Comparison of ENCODE assay signal across 12 mouse cellular contexts in genomic region chr1:191498271-191498955, GRCm38 (mm10).
A peak's percentile ranks its signal among the peaks of the same experiment; 100 is the strongest.
DNase-seq lines count a peak whose midpoint lies in the region; ATAC-seq and TF ChIP-seq lines count a peak whose summit lies in the region.
"Had no signal": no experiment of that assay in that cellular context is flagged by ENCODE, and none has a peak within 500 bp of the region (broad histone marks: within the 10 kb centered on the region; RNA-seq: fewer than 3 reads in every experiment).

No protein-coding gene starts in this region.

- no peaks in the 10 kb centered on the region for H3K27me3 ChIP-seq in heart, postnatal 0 days (ENCODE audit: control insufficient read depth, insufficient read depth, low read length)
- H3K27me3 ChIP-seq in hindbrain, embryonic 13.5 days: 0 out of 2 replicates have a peak, but pooled peaks cover 2% of the 10 kb centered on the region
- H3K27me3 ChIP-seq: hindbrain, embryonic 12.5 days; kidney, embryonic 15.5 days; limb, embryonic 15.5 days had no signal

- intact Hi-C loops in heart, postnatal 14 days (cut with DNase I): no loop called here

- ATAC-seq in heart, postnatal 0 days (ENCODE audit: insufficient read depth, low read depth): no peak
- peak; percentile 57 for ATAC-seq in activated CD4-positive, CD25-positive, alpha-beta regulatory T cell, adult 4 months
- ATAC-seq in hindbrain, embryonic 13.5 days (ENCODE audit: low FRiP score): no peak

- DNase-seq in heart, postnatal 0 days (ENCODE audit: low spot score): no peak
- no peak for DNase-seq in heart, postnatal 14 days
- DNase-seq in 3134 (ENCODE audit: extremely low read depth, insufficient read length, low spot score): peak; percentile 30
- peak; percentile 49 for DNase-seq in lung, postnatal 14 days
- DNase-seq in embryo, embryonic 9.5 days (ENCODE audit: extremely low spot score): no peak
- DNase-seq: right cerebral cortex, postnatal 4 days had no signal

- no peaks in the 10 kb centered on the region for H3K36me3 ChIP-seq in heart, postnatal 0 days (replicated peaks; ENCODE audit: control insufficient read depth, insufficient read depth, low read length)
- no peaks in the 10 kb centered on the region for H3K36me3 ChIP-seq in hindbrain, embryonic 13.5 days
- H3K36me3 ChIP-seq: hindbrain, embryonic 12.5 days; kidney, embryonic 15.5 days; limb, embryonic 15.5 days had no signal

- H3K4me1 ChIP-seq in heart, postnatal 0 days (ENCODE audit: control insufficient read depth, insufficient read depth): peaks cover 21% of the 10 kb centered on the region
- peaks cover 9% of the 10 kb centered on the region for H3K4me1 ChIP-seq in hindbrain, embryonic 13.5 days (replicated peaks)
- H3K4me1 ChIP-seq: limb, embryonic 15.5 days had no signal

- 0 out of 2 replicates have a peak overlapping the region, but pooled peaks have one; percentile 7 for H3K27ac ChIP-seq in heart, postnatal 0 days (ENCODE audit: low read depth)
- H3K27ac ChIP-seq in hindbrain, embryonic 13.5 days: no peak overlapping the region
- H3K27ac ChIP-seq: hindbrain, embryonic 12.5 days; kidney, embryonic 15.5 days; left cerebral cortex, adult 2 months; limb, embryonic 15.5 days had no signal

- no peak for TF ChIP-seq CTCF in heart, postnatal 0 days (IDR thresholded peaks at IDR 0.05; ENCODE audit: low read depth)

- no peaks in the 10 kb centered on the region for H3K9me3 ChIP-seq in heart, postnatal 0 days (replicated peaks; ENCODE audit: control insufficient read depth, low read length)
- H3K9me3 ChIP-seq in hindbrain, embryonic 13.5 days: no peaks in the 10 kb centered on the region
- H3K9me3 ChIP-seq: hindbrain, embryonic 12.5 days; kidney, embryonic 15.5 days; limb, embryonic 15.5 days had no signal

- H3K9ac ChIP-seq in heart, postnatal 0 days (replicated peaks; ENCODE audit: low read depth, low read length): no peak overlapping the region
- H3K9ac ChIP-seq in hindbrain, embryonic 13.5 days: no peak overlapping the region
- H3K9ac ChIP-seq: hindbrain, embryonic 12.5 days; kidney, embryonic 15.5 days; limb, embryonic 15.5 days had no signal

- no peak for TF ChIP-seq EP300 in heart, postnatal 0 days (IDR thresholded peaks at IDR 0.05; ENCODE audit: low read depth)

- no peak overlapping the region for H3K4me2 ChIP-seq in heart, postnatal 0 days (ENCODE audit: low read depth, low read length)
- H3K4me2 ChIP-seq in hindbrain, embryonic 13.5 days: no peak overlapping the region
- H3K4me2 ChIP-seq: hindbrain, embryonic 12.5 days; kidney, embryonic 15.5 days; limb, embryonic 15.5 days had no signal

- H3K4me3 ChIP-seq in heart, postnatal 0 days (ENCODE audit: low read depth, low read length): no peak overlapping the region
- H3K4me3 ChIP-seq in hindbrain, embryonic 13.5 days: no peak overlapping the region
- H3K4me3 ChIP-seq: hindbrain, embryonic 12.5 days; kidney, embryonic 15.5 days; left cerebral cortex, adult 2 months; limb, embryonic 15.5 days had no signal

- WGBS in heart, postnatal 0 days: 67% methylated on average over 14 of the region's 14 CpGs
- WGBS in hindbrain, embryonic 13.5 days: 91% methylated on average over 14 of the region's 14 CpGs

Comparison
In these comparisons a context has a peak if more than half of its experiments do, and no peak if none do; other contexts are left out.
1. DNase-seq: peak in 3134 (single experiment) and lung, postnatal 14 days (single experiment); none in heart, postnatal 0 days (single experiment), heart, postnatal 14 days (0 of 2) and embryo, embryonic 9.5 days (single experiment).